Mouse (Mus musculus) G1E (cell line): ENCODE data around the gene Noxa1. TPM values are rescaled to one million over a fixed set of nuclear protein-coding genes. Genes with fewer than 3 reads are reported as not detected.

ENCODE experiments used
- ATAC-seq: 2 replicates; pipeline ENCODE4 v1.8.0; 2016; ENCODE audit warnings: mild to moderate bottlenecking; ENCODE audit not compliant: insufficient number of reproducible peaks, poor library complexity, low FRiP score, severe bottlenecking; ENCODE audit errors: extremely low read depth
- DNase-seq: peaks from one replicate; pipeline ENCODE4 v3.0.0; 2012; ENCODE audit warnings: low spot score
- H3K27me3 ChIP-seq: 2 replicates; pipeline ENCODE4 v1.6.1; 2012; ENCODE audit warnings: mild to moderate bottlenecking, low read length, inconsistent platforms; ENCODE audit not compliant: insufficient read depth
- H3K36me3 ChIP-seq: replicated peaks from 2 replicates; pipeline ENCODE3; 2012; ENCODE audit warnings: mild to moderate bottlenecking, inconsistent platforms
- H3K4me1 ChIP-seq: 2 replicates; pipeline ENCODE4 v1.6.1; 2012; ENCODE audit warnings: low read depth, low read length, inconsistent platforms, mixed read lengths; ENCODE audit not compliant: insufficient read depth
- H3K4me3 ChIP-seq: 2 replicates; pipeline ENCODE4 v1.5.1; 2012; ENCODE audit warnings: low read depth, mild to moderate bottlenecking, inconsistent platforms, low read length, moderate library complexity, mixed read lengths
- H3K9me3 ChIP-seq: replicated peaks from 2 replicates; pipeline ENCODE4 v1.6.1; 2012; ENCODE audit warnings: inconsistent platforms
- CTCF ChIP-seq: IDR thresholded peaks from 2 replicates; pipeline ENCODE4 v1.5.1; 2012; ENCODE audit warnings: low read depth, low read length, inconsistent platforms, mixed read lengths
- GATA1 ChIP-seq: IDR thresholded peaks from 2 replicates; pipeline ENCODE4 v1.6.1; 2012; ENCODE audit warnings: borderline replicate concordance, low read length, inconsistent platforms, mixed read lengths
- GATA2 ChIP-seq: IDR thresholded peaks from 2 replicates; pipeline ENCODE4 v1.6.1; 2012; ENCODE audit warnings: low read depth, low read length, inconsistent platforms, borderline replicate concordance
- POLR2AphosphoS5 ChIP-seq: IDR thresholded peaks from 2 replicates; pipeline ENCODE4 v1.6.1; 2012; ENCODE audit warnings: low read depth, low read length, inconsistent platforms; ENCODE audit not compliant: insufficient replicate concordance
- TAL1 ChIP-seq: conservative IDR thresholded peaks from 2 replicates; pipeline ENCODE4 v1.6.1; 2012; ENCODE audit warnings: low read depth, low read length, inconsistent platforms, mixed read lengths
- polyA plus RNA-seq: library from polyadenylated mRNA; stranded (reverse); fragments of >175 nt; gene quantifications from 2 replicates; pipeline ENCODE4 v1.2.3, GENCODE M21; 2012
- total RNA-seq, 2 experiments: library from RNA; stranded (forward) in 1 of 2; stranded (reverse) in 1 of 2; fragments of 200-1000 nt in 1 of 2; fragments of >200 nt in 1 of 2; fragmentation: Nextera tagmentation in 1 of 2; gene quantifications; 2 replicates each; pipeline ENCODE4 v1.2.3; 2014 to 2017

The Noxa1 gene
- total and polyA plus RNA-seq, 3 experiments, result 0.12 to 0.27 TPM; not detected in 1

DNA sequence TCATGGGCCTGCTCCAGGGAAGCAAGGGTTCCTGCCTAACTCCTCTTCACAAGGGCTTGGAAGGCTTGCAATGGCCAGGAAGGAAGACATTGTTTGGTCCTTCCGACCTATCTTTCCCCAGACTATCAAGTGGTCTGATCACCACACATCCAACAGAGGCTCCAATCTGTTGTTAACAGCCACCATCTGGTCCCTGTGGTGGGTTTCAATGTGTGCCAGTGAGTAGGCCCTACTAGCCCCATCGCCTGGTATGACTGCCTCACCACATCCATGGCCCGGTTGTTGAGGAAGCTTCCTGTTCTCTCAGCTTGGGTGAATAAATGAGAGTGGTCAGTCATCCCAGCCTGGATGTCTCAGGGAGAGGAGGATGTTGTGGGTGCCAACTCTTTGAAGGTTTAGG is 6.3 kb downstream of the Noxa1 start:
- ATAC-seq (no peak), DNase-seq (no peak)
- no peak for TF ChIP-seq POLR2AphosphoS5
- no peak for TF ChIP-seq CTCF
- Histone ChIP-seq H3K9me3 (no peaks in the 10 kb centered on the region), H3K27me3 (peaks cover 84% of the 10 kb centered on the region), H3K4me1 (peaks cover 4% of the 10 kb centered on the region; the same call in 1 of the 2 replicates), H3K36me3 (no peaks in the 10 kb centered on the region), H3K4me3 (no peak overlapping the region)

DNA sequence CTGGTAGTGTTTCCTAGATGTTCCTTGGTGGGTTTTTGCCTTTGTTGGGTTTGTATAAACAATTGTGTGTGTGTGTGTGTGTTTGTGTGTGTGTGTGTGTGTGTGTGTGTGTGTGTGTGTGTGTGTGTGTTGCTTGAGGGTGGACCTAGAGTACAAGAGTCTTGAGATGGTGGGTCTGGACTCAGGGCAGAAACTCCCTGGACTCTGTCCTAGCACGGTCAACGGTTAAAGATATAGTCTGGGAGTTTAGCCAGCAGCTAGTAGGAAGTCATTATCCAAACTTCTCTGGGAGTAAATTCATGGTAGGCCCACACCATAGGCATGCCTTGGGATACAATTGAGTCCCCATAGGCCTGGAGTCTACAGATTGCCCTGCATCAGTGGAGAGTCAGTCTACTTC is 7.1 kb downstream of the Noxa1 start:
- Histone ChIP-seq H3K4me1 (0 out of 2 replicates have a peak, but pooled peaks cover 3% of the 10 kb centered on the region), H3K27me3 (peaks cover 85% of the 10 kb centered on the region)
- ATAC-seq, result no peak

DNA sequence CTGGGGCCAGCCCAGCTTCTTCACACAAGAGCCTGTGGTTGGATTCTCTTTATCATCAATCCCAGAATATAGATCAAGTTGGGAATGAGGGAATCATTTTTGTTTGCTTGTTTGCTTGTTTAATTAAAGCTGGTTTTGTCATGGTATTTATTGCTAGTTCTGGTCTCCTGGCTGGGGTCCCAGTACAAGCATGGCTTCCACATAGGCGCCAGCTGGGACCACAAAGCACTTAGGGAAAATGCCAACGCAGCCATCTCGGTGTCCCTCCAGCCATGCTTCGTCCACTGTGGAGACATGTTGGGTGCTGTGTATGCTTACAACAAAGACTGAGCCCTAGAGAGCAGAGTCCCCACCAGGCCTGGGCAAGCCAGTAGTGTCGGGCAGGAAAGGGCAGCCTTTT is 9.4 kb downstream of the Noxa1 start:
- no peak for TF ChIP-seq TAL1
- no peak for TF ChIP-seq POLR2AphosphoS5
- TF ChIP-seq GATA1, result no peak
- no peak for TF ChIP-seq CTCF
- no peak for TF ChIP-seq GATA2
- Histone ChIP-seq H3K4me3 (no peak overlapping the region), H3K4me1 (0 out of 2 replicates have a peak, but pooled peaks cover 3% of the 10 kb centered on the region), H3K9me3 (no peaks in the 10 kb centered on the region), H3K36me3 (no peaks in the 10 kb centered on the region), H3K27me3 (peaks cover 89% of the 10 kb centered on the region)
- ATAC-seq (no peak), DNase-seq (no peak)

More for the DNA sequence above, 7.1 kb downstream of the Noxa1 start:
- Histone ChIP-seq H3K9me3 (no peaks in the 10 kb centered on the region), H3K4me3 (no peak overlapping the region), H3K36me3 (no peaks in the 10 kb centered on the region)
- no peak for TF ChIP-seq CTCF
- TF ChIP-seq GATA2, result no peak
- no peak for TF ChIP-seq GATA1
- no peak for TF ChIP-seq TAL1
- TF ChIP-seq POLR2AphosphoS5, result no peak
- no peak for DNase-seq

DNA sequence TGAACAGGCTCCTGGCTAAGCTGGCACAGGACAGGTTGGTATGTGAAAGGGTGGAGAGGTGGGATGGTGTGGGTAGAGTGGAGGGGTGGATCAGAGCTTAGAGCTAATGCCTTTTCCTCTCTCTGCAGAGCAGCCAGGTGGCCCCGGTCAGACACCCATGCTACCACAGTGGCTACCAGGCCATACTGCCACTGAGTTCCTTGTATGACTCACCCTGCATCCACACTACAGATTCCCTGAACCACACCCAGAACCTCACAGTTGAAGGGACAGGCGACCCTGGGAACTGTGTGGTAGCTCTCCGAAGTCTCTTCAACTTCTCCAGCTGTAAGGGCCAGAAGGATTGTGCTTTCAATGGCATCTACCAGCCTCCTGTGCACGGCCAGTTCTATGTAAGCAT is 11.3 kb downstream of the Noxa1 start:
- no peak for DNase-seq
- no peak for TF ChIP-seq POLR2AphosphoS5
- no peak for TF ChIP-seq GATA2
- Histone ChIP-seq H3K27me3 (peaks cover 78% of the 10 kb centered on the region), H3K9me3 (no peaks in the 10 kb centered on the region), H3K4me1 (peaks cover 7% of the 10 kb centered on the region; the same call in 1 of the 2 replicates), H3K4me3 (no peak overlapping the region), H3K36me3 (no peaks in the 10 kb centered on the region)
- no peak for ATAC-seq

DNA sequence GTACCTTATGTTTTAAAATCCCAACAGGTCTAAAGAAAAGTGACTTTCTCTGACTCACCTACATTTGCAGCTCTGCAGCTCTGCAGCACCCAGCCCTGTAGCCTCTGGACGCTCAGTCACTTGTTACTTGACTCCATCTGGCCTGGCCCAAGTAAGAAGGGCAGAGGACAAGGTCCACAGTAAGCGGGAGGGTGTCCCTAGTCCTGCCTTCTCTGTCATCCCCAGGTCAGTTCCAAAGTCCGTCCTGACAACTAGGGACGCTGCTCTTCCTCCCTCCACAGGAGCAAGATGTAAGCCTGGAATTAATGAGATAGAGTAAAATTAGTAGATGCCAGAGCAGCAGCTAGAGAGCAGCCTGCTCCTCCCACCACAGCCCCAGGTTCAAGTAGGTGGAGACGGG is 14.9 kb downstream of the Noxa1 start, which contains the start of gene Entpd8:
Gene Entpd8, plus strand, starts transcription at position 229 of the 400 bp plus-strand sequence.
- TF ChIP-seq TAL1 (no peak), POLR2AphosphoS5 (no peak), CTCF (no peak), GATA1 (no peak), GATA2 (no peak)
- H3K36me3 ChIP-seq, result no peaks in the 10 kb centered on the region
- H3K4me3 ChIP-seq, result no peak within 1 kb of the TSS
- peaks cover 61% of the 10 kb centered on the region for H3K27me3 ChIP-seq
- ATAC-seq (no peak), DNase-seq (no peak)
- H3K4me1 ChIP-seq, result peaks cover 4% of the 10 kb centered on the region; the same call in 1 of the 2 replicates
- H3K9me3 ChIP-seq, result no peaks in the 10 kb centered on the region

DNA sequence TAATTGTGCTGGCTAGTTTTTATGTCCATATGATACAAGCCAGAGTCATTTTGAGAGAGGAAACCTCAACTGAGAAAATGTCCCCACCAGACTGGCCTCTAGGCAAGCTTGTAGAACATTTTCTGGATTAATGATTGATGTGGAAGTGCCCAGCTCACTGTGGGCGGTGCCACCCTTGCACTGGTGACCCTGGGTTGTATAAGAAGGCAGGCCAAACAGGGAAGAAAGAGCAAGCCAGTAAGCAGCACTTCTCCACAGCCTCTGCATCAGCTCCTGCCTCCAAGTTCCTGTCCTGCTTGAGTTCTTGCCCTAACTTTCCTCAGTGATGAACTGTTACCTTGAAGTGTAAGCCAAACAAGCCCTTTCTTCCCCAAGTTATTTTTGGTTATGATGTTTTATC is 16.0 kb downstream of the Noxa1 start:
- Histone ChIP-seq H3K9me3 (no peaks in the 10 kb centered on the region), H3K36me3 (no peaks in the 10 kb centered on the region), H3K27me3 (peaks cover 54% of the 10 kb centered on the region), H3K4me3 (no peak overlapping the region), H3K4me1 (peaks cover 8% of the 10 kb centered on the region; the same call in 1 of the 2 replicates)
- no peak for TF ChIP-seq CTCF
- no peak for TF ChIP-seq GATA1
- TF ChIP-seq TAL1, result no peak
- no peak for TF ChIP-seq GATA2
- no peak for TF ChIP-seq POLR2AphosphoS5
- DNase-seq (no peak), ATAC-seq (no peak)

GRCm38 (mm10) chr2:25075506-25075905 is 19.4 kb downstream of the Noxa1 start:
- TF ChIP-seq TAL1 (no peak), POLR2AphosphoS5 (no peak), GATA1 (no peak), CTCF (no peak), GATA2 (no peak)
- ATAC-seq (no peak), DNase-seq (no peak)
- peaks cover 8% of the 10 kb centered on the region; the same call in 1 of the 2 replicates for H3K4me1 ChIP-seq
- H3K4me3 ChIP-seq, result no peak overlapping the region
- no peaks in the 10 kb centered on the region for H3K36me3 ChIP-seq
- H3K27me3 ChIP-seq, result peaks cover 20% of the 10 kb centered on the region
- no peaks in the 10 kb centered on the region for H3K9me3 ChIP-seq
